Mouse (Mus musculus): ENCODE measurements around the gene Cop1.

The Cop1 gene

GRCm38 (mm10) chr1:159290859-159291258, 58.7 kb downstream of the Cop1 start:
- DNase-seq = no peak

GRCm38 (mm10) chr1:159301418-159302082, 69.4 kb downstream of the Cop1 start:
- DNase-seq = no peak

GRCm38 (mm10) chr1:159313625-159314024, 81.5 kb downstream of the Cop1 start:
- DNase-seq = no peak

- peak in 1 of 2 experiments; percentile 29 for DNase-seq
These were observed 90.5 kb downstream of the Cop1 start for GRCm38 (mm10) chr1:159322586-159322985.

- DNase-seq = no peak
These were observed 98.9 kb downstream of the Cop1 start for GRCm38 (mm10) chr1:159331008-159331407.

GRCm38 (mm10) chr1:159334157-159334556, 102.0 kb downstream of the Cop1 start:
- no peak for DNase-seq

- DNase-seq = no peak
These were observed 110.2 kb downstream of the Cop1 start for GRCm38 (mm10) chr1:159342355-159342754.

GRCm38 (mm10) chr1:159355027-159355570, 123.0 kb downstream of the Cop1 start:
- peak; percentile 7 to 22 for DNase-seq

GRCm38 (mm10) chr1:159358713-159359112, 126.6 kb downstream of the Cop1 start:
- no peak for DNase-seq

GRCm38 (mm10) chr1:159371881-159372390, 139.8 kb downstream of the Cop1 start:
- DNase-seq = no peak

- DNase-seq = no peak
These were observed 150.1 kb downstream of the Cop1 start for GRCm38 (mm10) chr1:159382218-159382617.

GRCm38 (mm10) chr1:159382916-159383315, 150.8 kb downstream of the Cop1 start:
- no peak for DNase-seq

- DNase-seq = no peak
These were observed 154.3 kb downstream of the Cop1 start for GRCm38 (mm10) chr1:159386458-159386857.

- DNase-seq = no peak
These were observed 156.5 kb downstream of the Cop1 start for GRCm38 (mm10) chr1:159388565-159389024.

- peak; percentile 55 to 83 for DNase-seq
These were observed 157.9 kb downstream of the Cop1 start for GRCm38 (mm10) chr1:159390049-159390448.

GRCm38 (mm10) chr1:159392667-159393066, 160.5 kb downstream of the Cop1 start:
- no peak for DNase-seq

- DNase-seq = peak; percentile 28 to 43
These were observed 161.1 kb downstream of the Cop1 start for GRCm38 (mm10) chr1:159393070-159393699.

- no peak for DNase-seq
These were observed 161.8 kb downstream of the Cop1 start for GRCm38 (mm10) chr1:159393931-159394330.

- peak; percentile 12 to 55 for DNase-seq
These were observed 164.4 kb downstream of the Cop1 start for GRCm38 (mm10) chr1:159396515-159396914.

All from kidney, postnatal 36 days (tissue).